Mouse (Mus musculus): ENCODE measurements around the gene Orai2.

GRCm38 (mm10) chr5:136116784-136117112 lies 53.8 kb downstream of the Orai2 start:
- TF ChIP-seq EP300 (IDR thresholded peaks at IDR 0.05; ENCODE audit: low read depth): no peak
- no peak for TF ChIP-seq CTCF (IDR thresholded peaks at IDR 0.05; ENCODE audit: low read depth)
